Mouse (Mus musculus): ENCODE results near the gene Lrp8.

Lrp8 gene

DNA sequence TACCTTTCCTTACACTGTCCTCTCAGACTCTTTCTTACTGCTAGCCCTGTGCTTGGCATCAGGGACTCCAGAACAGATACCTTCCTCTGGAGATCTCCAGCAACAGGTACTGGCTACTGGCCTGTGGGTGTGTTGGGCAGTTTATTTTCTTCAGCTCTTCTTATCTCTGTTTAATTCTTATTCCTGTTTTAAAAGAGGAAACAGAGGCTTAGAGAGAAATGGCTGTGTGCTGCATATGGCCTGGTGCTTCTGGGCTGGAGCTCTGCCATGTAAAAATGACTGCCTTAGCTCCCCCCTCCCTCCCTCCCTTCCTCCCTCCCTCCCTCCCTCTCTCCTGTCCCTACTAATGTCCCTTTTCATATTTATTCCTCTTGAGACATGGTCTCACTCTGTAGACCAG is 6.6 kb downstream of the Lrp8 start:
- DNase-seq = peak; percentile 11

DNA sequence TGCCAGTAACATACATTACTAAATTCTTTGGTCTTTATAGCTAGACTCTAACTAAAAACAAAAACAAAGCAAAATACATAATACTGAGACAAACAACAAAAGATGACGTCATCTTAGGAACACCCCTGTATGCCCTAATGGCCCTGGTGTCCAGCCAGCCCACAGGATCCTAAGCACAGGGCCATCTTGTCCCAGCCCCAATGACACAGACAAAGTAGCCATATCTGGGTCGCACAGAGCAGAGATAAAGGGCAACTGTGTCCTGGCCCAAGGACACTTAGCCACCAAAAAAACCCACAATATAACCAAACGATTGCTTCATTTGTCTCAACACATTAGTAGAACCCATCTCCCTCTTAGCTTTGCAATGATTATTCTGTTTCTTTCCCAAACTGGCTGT is 8.9 kb downstream of the Lrp8 start:
- DNase-seq = no peak

DNA sequence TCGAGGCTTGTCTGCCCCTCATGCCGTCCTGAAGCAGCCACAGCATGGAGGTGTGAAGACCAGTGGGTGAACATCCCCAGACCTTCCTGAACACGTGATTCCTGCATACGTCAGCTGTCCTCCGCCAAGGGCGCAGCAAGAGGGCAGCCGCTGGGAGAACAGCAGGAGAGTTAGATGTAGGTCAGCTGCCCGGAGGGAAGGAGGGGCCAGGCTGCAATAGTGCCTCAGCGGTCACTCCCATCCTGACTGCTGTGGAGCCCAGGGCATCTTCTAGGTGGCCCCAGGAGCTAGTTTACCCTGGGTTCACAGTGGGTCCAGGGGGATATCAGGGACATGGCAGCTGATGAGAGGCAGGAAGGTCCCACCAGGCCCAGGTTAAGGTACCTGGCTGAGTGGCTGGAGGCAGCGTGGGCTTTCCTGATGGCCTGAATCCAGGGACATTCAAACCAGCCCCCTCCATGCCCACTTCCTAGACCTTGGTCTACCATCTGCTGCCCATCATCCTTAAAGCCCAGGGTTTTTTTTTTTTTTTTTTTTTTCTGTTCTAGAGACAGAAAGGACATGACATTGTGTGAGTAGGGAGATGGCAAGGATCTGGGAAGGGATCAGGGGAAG is 9.8 kb downstream of the Lrp8 start:
- peak; percentile 19 for DNase-seq

DNA sequence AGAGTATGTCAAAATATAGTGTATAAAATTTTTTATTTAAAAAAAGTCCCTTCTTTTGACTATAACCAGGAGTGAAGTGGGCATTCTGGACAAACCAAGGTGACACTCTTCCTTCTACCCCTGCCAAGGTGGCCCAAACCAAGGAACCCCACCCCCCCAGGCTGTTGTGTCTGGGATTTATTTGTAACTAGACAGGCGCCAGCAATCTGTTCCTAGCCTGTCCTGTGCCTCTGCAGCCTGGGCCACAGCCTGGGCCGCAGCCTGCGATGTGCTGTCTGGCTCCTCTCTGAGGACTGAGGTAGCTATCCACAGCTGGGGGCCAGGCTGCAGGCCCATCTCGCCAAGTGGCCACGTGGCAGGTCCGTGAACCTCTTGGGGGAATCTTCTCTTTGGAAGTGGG is 10.3 kb downstream of the Lrp8 start:
- DNase-seq = no peak

DNA sequence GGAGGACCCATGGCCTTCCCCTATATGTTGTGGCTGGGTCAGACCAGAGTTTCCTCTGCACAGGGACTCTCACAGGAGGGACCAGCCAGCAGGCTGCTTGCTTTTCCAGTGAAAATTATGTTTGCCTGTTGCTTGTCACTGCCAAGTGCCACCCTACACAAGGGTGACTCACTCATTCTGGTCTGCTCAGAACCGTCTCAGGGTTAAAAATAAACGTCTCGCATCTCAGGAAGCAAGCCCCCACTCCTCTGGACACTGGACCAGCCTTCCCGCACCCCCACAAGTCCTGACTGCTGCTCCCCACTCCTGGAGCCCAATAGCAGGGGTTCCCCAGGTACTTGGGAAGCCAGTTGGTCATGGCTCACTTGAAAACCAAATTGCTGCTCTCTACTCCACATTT is 14.4 kb downstream of the Lrp8 start:
- DNase-seq = no peak

DNA sequence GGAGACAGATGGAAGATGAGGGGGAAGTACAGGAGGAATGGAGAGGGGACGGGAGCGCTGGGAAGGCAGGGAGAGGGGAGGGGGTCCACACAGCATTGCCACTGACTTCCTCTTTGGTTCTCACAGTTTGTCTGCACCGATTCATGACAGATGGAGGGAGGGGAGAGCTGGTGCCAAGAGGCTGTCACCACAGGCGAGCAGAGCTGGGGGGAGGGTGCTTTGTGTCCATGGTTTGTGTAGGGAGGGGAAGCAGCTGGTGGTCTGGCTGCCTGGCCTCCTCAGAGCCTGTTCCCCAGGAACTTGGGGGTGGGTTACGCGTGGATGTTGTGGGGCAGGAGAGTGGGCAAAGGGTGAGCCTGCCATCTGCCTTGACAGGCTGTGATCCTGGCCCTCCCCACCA is 15.4 kb downstream of the Lrp8 start:
- no peak for DNase-seq

DNA sequence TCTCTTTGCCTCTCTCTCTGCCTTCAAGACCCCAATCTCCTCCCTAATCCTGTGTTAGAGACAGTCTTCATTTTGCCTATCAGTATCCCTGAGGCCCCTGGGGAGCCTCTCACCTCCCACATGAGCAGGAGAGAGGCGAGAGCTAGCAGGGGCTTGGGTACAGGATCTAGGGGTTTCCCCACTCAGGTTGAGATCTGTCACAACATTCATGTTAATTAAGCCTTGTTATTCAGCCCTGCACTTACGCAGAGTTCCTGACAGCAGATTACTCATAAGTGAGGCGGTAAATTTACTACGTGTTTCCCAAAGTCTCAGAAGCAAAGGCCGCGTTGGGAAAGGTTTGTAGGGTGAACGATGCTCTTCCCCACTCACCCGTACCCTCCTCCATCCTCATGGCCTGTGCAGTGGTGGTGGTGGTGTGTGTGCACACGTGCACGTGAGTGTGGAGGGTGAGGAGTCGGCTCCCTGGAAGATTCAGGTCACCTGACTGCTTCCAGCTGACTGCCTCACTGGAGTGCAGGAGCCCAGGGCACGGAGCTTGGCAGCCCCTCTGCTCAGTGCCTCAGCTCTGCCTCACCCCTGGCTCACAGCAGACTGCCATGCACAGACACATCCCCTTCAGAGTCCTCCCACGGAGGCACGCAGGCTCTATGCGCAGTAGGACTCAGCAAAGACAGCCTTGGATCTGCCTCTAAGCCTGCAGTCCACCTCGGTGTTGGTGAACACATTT is 18.1 kb downstream of the Lrp8 start:
- no peak for DNase-seq

DNA sequence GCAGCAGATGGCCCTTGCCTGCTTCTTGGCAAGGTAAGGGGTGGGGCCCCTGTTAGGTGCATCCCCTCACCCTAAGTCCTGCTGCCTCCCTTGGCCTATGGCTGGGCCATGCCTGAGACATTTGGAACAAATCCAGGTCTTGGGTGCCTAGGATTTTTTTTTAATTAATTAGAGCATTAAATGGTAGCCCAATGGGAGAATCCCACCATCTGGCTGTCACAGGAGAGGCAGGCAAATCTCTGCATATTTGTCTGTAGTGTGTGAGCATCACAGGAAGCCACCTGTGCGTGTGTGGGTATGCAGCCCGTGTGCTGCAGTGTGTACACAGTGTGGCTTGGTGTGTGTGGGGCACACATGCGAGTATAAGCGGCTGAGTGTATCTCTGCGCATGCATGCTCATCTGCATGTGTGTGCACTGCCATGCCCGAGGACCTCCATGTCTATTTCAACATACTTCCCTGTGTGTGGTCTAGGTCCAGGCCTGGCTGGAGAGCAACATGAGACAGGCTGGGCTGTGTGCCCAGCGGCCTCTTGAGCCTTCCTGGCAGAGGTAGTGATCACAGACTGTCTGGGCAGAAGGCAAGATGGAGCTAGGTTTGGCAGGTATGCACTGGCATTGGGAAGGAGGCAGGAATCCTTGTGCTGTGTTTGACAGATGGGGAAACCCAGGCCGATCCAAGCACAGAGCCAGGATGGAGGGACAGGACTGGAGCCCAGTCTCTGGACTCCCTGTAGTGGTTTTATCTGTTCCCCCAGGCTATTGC is 19.0 kb downstream of the Lrp8 start:
- DNase-seq = peak; percentile 98

DNA sequence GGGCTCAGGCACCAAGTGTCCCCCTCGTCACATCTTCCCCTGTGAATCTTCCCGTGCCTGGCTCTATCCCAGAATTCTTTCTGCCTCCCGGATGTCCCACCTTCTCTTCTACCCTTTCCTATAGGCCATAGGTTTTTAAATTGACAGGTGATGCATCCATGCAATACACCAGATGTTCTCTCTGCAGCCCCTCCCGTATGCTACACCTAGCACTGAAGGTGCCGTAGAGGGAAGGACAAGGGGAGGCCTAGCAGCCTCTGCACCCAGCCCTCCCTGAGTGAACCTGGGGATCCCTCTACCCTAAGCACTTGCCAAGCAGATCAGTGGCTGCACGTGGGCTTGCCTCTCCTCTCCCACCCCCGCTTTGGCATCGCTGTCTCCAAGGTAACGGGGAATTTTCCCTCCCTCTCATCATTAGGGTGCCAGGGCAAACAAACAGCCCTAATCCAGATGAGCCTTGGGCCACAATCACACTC is 20.9 kb downstream of the Lrp8 start:
- DNase-seq = no peak

DNA sequence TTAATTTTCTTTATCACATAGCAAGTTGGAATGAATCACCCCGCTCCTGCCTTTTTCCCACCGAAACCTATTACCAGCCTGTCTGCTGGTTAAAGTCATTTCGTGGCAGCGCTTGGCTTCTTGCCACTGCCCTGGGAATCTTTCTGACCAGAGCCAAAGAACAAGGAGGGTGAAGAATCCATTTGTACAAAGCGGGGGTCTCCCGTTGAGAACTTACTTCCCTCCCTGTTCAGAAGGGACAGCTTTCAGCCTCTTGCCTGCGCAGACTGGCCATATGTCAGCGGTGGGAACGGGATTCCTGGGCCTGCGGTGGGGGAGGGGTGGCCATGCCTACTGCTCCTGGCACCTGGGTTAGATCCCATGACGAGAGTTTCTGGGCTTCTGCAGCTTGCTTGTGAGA is 21.4 kb downstream of the Lrp8 start:
- peak; percentile 75 for DNase-seq

DNA sequence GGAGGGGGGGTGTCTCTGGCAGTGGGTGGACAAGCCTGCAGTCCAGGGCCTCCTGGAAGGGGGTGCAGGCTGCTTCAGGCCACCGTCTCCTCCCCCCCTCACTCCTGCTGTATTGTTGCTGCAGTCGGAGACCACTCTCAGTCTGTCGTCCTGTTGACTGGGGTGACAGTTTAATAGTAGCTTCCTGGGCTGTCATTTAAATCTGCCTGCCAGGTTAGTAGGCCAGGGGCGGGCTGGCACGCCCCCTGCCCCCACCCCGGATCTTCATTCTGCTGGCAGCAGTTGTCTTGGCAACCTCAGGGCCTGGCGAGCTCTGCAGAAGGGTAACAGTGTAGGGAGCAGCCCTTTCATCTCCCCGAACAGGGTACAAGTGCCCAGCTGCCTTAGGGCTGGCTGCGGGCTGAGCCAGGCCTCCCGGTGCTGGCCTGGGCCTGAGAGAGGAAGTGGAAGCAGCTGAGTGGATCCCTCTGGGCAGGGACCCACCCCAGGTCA is 26.7 kb downstream of the Lrp8 start:
- no peak for DNase-seq

DNA sequence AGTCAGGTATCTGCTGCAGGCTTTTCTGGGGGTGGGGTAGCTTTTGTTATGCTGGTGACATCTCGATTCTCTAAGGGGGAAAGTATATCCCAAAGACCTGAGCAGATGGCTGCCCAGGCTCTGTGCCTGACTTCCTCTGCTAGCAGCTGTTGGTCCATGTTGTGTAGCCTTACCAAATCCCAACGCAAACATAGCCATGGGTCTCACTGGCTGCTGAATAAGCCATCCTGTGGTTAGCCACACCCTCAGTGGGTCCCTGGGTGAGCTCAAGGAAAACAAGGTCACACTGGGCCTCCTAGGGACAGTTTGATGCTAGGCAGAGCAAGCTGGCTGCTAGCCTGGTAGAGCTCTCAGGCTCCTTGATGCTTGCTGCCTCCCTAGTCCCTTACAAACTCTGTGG is 27.6 kb downstream of the Lrp8 start:
- no peak for DNase-seq

DNA sequence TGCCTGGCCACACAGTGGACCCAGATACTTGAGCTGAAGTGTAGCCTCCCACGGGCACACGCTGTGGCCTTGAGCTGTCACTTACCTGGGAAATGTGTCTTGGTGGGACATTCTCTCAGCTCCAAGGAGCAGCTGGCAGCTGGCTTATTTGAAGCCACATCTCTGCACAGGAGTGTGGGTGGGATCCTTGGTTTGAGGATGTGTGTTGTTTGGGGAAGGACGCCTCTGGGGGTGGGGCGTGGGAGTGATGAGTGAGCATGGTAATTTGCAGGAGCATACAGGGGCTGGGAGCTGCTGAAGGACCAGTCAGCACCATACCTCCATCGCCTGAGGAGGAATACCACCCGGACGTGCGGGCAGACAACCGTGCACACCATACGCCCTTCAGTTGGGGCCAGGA is 28.1 kb downstream of the Lrp8 start:
- DNase-seq = no peak

DNA sequence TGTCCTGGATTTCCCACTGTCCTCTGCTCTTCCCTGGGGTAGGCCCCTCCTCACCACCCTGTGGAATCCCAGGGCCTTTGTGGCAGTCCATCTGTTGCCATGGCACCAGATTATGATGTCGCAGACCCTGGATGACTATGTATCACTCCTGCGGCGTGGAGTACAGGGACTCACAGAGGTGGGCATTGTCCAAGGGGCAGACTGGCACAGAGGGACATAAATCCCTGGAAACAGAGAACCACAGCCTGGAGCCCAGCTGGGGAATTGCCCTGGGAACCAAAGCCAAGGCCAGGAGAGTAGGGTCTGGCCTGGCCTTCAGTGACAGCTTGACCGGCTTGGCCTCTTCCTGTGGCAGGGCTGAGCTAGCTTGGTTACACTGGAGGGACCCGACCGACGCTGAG is 28.8 kb downstream of the Lrp8 start:
- peak; percentile 55 for DNase-seq

DNA sequence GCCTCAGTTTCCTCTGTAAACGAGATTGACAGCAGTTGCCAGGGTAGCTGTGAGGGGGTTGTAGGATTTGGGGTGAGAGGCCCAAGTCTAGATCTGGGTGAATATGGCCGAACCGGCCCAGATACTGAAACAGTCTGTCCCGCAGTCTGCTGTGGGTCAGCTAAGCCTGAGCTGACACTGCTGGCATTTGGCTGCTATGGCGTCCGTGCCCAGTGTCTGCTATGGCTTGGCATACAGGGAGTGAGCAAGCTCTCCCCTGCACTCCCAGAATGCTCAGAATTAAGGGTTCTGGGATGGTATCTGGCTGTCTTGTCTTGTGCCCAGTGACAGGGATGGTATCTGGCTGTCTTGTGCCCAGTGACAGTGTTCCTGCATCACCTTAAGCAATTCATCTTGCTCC is 29.6 kb downstream of the Lrp8 start:
- DNase-seq = no peak

DNA sequence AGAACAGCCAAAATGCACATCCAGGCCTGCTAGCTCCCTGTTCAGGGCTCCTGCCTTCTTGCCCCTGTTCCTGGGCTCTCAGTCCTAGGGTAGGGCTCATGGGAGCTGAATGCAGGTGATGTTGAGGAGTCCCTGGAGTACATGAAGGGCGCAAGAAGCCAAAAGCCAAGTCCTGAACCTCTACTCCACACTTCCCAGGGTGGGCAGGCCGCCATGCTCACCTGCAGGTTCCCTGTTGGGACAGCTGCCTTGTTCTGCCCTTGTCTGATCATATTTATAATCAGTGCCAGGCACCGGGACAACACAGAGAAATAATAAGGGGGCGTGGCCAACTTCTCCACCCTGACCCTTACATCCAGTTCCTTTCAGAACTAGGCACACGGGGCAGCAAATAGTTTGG is 31.5 kb downstream of the Lrp8 start:
- DNase-seq = no peak

DNA sequence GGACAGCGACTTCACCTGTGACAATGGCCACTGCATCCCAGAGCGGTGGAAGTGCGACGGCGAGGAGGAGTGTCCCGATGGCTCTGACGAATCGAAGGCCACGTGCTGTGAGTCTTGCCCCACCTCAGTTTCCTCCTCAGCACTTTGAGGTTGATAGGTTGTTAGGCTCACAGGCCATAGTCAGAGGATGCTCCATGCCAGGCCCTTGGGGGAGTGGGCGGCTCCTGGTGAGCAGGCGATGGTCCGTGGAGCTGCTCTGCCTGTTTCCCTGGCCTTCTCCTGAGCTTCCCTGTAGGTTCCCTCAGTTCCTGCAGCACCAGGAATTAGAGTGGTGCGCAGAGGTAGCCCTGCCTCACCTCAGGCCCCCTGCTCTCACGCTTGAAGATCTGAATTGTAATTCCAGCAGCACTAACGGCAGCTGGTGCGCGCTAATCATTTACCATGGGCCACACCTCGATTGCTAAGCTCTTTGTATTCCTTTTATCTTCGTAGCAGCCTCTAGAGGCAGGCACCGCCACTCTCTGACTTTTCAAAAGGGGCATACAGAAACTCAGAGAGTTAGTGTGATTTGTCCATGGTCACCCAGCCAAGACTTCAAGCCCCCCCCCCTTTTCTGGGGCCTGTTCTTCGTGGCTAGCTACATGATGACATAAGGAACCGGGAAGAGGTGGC is 32.7 kb downstream of the Lrp8 start:
- DNase-seq = no peak

DNA sequence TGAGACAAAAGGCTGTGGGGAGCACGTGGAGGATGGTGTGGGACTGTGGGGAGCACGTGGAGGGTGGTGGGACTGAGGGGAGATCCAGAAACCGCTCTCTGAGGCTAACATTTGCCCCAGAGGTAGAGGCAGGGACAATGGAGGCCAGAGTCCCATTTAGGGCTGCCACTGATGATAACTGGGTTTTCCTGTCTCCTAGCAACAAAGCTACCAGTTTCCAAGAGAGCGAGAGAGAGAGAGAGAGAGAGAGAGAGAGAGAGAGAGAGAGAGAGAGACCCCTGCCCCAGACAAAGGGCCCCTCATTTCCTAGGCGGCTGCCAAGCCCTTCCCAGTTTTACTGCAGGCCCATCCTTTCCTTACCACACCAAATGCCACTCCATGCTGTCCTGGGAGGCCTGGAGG is 33.4 kb downstream of the Lrp8 start:
- no peak for DNase-seq

DNA sequence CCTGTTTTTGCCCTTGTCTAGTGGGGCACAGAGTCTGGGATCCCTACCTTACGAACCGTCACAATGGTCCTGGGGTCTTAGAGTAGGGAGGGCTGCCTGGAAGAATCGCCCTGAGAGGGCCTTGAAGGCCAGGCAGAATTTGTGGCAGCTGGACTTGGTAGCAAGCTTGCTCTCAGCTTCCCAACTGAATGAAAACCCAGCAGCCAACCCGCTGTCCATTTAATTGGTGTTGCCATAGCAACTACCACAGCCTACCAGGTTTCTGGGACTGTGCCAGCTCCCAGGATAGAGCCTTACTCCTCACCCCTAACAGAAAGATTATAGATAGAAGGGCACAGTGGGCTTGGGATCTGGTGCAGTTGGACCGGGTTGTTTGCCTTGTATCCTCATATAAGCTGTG is 34.7 kb downstream of the Lrp8 start:
- DNase-seq = peak; percentile 73

DNA sequence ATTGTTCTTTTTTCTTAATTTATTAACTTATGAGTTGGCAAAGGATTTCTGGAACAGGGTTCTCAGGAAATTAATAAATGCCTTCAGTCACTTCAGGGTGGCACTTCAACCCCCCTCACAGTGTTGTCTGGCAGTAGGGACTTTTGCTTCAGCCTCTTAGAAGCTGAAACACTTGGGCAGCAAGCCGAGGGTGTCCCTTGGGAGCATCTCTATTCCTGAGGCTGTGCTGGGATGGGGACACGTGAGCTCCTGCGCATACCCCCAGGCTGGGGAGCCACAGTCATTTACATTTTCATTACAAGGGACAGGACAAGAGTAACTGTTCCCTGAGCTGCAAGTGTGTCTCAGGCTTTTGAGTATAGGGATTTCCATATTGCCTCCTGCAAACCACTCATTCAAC is 35.8 kb downstream of the Lrp8 start:
- no peak for DNase-seq

DNA sequence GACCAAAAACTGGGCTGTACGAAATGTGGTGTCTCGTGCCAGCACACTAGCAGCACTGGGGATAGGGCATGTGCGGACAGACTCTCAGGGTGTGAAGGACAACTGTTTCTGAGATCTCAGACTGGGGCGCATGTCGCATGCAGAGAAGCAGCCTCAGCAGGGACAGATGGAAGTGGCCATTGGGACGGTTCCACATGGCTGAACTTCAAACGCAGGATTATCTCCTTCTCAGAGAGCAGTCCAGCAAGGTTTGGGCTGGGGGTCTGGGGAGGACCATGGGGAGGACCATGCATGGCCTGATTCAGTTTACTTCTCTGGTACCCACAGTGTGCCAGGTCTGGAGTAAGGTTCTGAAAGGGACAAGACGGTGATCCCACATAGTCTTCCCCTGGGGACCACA is 41.6 kb downstream of the Lrp8 start:
- peak; percentile 85 for DNase-seq

DNA sequence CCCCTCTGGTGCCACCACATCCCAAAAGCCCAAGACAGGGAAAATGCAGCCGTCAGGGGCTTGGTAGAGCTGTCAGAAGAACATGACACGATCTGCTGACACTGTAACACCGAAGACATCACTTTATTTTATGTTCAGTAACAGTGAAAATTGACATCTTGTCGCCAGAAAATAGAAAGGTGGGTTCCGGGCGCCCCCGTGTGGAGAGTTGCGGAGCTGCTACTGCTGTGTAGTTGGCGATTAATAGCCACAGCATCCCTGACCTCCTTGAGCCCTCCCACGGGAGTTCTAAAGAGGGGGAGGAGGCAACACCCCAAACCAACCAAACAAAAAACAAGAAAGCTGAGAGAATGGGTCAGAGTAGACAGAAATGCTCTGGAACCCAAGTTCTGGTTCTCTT is 42.9 kb downstream of the Lrp8 start:
- DNase-seq = peak; percentile 87

DNA sequence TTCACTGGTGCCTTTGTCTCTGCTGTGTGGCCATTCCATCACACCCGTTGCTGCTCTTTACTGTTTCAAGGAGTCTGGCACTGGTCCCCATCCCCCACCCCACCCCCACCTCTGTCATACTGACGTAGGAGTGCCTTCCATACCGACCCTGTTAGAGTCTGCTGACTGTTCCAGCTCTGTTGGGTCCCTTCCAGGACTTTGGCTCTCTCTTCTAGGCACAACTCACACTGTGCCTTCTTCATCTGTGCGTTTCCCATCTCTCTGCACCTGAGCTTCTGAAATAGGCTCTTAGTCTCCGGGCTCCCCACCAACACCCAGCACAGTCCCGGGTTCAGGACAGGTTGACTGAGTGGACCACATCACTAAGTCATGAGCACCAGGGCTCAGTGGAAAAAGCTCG is 44.7 kb downstream of the Lrp8 start:
- no peak for DNase-seq
